Mouse (Mus musculus) left cerebral cortex, adult 9 months (tissue): ENCODE data around the gene Tmem104.
A peak's percentile ranks its signal among the peaks of the same experiment; 100 is the strongest.

ENCODE experiments used
- DNase-seq, 2 experiments: peaks; one replicate each; pipeline ENCODE4 v3.0.0; 2022; ENCODE audit warnings: low spot score in 2 of 2

Tmem104 gene

DNA sequence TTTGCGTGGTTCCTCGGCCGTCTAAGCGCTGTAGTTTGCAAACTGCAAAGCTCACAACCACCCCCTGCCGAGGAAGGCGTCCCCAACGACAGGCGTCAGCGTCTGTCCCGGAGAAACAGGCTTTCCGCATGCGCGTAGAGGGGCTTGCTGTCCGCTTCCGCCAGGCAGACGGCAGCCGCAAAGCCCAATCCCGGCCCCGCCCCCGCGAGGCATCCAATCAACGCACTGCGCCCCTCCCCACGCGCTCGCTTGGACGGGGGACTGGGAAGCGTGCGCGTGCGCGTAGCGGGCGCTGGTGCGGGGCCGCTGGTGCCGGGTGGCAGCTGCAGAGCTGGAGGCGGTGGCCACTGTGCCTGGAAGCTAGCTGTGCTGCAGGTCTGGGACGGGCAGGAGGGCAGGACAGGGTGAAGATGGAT lies at the start of gene Tmem104:
Tmem104 (plus strand) TSS at position 264 of the 416 bp plus-strand sequence.
- peak; percentile 96 to 99 for DNase-seq

GRCm38 (mm10) chr11:115138597-115139262 lies 48.6 kb upstream of the Tmem104 start:
- no peak for DNase-seq

DNA sequence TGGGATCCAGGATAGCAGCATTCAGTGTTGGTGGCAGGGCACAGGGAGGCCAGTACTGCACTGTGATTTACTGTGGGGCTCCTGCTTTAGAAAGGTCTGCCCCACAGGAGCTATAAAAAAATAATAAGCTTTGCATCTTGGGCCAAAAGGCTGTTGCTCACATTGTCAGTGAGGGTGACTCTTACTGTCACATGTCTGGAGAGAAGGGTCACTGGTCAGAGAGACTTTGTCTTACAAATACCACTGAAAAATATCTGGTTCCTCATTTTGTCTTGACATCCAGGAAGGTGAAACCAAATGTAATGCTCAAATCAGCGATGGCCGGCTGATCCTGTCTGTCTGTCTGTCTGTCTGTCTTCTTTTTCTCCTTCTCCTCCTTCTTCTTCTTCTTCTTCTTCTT lies 45.3 kb upstream of the Tmem104 start:
- no peak for DNase-seq

DNA sequence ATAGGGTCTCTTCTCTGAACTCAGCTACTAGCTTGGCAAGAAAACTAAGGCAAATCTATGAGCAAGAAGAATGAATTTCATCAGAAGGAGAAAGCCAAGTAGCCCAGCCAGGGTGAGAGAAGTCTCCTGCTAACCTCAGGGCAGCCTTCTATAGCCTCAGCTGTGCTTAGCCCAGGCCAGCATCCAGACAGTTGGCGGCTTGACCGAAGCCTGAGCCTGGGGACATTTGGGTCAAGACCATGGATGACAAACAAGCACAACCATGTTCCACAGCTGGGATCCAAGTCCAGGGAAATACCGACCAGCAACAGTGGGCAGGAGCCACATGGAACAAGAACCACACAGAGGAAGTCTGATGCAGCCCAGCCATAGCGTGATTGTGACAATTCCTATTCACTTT lies 39.5 kb upstream of the Tmem104 start:
- DNase-seq = no peak

DNA sequence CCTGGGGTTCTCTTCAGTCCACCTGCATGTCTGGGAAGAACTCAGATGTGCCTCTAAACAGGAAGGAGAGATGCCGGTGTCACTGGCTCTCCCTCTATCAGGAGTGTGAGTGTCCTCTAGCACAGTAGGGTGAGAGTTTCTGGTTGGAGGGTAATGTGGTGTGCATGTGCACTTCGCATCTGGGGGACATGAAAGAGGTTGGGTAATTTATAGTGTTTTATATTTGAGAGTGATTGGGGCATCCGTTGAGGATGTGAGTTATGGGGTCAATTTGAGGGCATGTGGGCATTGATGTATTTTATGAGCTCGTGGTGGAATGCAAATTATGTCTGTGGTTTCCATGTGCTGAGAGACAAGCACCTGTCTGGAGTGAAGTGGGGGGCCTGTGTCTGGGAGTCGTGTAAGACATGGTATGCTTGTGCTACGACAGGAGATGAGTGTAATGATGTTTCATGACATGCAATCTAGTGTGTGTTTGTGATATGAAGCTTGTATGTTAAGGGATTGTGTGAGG lies 36.5 kb upstream of the Tmem104 start:
- no peak for DNase-seq

GRCm38 (mm10) chr11:115151755-115152429 lies 35.4 kb upstream of the Tmem104 start:
- peak in 1 of 2 experiments; percentile 22 for DNase-seq

- no peak for DNase-seq
Observed at GRCm38 (mm10) chr11:115153088-115153487, 34.2 kb upstream of the Tmem104 start.

DNA sequence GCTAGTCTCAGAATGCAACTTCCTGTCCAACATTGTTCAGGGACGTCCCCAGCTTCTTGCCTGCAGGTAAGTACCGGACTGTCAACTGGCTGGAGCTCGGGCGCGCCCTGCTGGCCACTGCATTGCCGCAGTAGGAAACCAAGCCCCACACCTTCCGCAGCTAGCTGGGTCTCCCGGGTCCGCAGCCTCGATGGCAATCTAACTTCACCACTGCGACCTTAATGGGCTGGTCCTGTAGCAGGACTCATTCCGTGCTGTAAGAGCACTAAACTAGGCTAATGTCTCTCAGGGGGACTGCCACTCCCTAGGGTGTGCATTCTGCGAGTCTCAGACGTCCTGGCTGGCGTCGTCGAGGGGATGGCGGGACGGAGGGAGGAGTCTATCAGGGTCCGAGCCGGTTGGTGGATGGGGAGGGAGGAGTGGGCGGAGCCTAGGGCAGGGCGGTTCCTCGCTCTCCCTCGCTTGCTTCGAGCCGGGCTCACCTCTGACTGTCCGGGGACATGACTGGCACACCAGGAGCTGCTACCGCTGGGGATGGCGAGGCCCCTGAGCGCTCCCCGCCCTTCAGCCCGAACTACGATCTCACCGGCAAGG lies 33.5 kb upstream of the Tmem104 start:
- DNase-seq = peak in 1 of 2 experiments; percentile 62

DNA sequence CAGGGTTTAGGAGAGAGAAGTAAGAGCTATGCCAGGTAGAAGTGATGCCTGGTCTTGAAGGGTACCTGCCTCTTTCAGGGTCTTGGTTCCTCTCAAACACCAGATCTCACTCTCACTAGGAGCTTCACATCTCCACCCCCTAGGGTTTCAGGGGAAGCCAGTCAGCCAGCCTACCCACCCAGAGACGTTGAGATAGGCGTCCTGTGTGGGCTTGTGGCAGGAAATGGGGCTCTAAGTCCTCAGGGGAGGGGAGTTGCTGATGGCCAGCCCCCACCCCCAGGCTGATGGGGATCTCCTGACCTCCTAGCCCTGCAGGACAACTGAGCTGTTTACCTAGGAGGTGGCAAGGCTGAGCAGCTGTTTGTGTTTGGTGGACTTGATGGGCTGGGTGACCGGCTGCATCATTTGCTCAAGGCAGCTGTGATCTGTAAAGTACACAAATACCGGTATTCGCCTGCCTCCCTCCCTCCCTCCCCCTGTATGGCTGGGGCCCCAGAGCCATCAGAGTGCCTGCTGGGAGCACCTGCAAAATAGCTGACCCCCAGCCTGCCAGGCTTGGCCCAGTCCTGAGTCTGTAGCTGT lies 32.1 kb upstream of the Tmem104 start:
- no peak for DNase-seq

GRCm38 (mm10) chr11:115157933-115158719 lies 29.2 kb upstream of the Tmem104 start:
- no peak for DNase-seq

DNA sequence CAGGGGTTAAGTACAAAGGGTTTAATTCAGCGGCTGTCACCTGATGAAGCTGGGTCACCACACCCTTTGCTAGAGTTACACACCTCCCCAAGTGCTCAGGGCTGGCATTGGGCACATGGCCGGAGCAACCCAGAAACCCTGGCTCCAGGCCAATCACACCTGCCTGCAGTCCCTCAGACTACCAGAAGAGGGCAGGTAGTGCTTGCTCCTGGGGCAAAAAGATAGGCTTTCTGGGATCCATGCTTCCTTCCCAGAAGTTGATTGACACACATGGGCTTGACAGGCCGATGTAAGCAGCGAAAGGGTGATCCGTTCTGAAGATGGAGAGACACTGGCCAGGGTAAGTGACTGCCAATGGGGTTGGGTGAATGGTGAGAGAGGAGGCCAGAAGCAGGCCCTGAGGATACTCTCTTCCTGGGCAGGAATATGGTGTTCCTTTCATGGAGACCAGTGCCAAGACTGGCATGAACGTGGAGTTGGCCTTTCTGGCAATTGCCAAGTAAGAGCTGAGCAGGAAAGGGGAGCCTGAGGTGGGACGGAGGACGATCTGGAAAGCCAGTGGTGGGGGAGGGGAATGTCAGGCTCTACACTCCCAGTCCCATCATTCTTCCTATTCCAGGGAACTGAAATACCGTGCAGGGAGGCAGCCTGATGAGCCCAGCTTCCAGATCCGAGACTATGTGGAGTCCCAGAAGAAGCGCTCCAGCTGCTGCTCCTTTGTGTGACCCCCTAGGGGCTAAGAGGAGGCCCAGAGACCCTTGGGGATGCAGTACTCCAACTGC lies 27.1 kb upstream of the Tmem104 start:
- peak in 1 of 2 experiments; percentile 74 for DNase-seq

DNA sequence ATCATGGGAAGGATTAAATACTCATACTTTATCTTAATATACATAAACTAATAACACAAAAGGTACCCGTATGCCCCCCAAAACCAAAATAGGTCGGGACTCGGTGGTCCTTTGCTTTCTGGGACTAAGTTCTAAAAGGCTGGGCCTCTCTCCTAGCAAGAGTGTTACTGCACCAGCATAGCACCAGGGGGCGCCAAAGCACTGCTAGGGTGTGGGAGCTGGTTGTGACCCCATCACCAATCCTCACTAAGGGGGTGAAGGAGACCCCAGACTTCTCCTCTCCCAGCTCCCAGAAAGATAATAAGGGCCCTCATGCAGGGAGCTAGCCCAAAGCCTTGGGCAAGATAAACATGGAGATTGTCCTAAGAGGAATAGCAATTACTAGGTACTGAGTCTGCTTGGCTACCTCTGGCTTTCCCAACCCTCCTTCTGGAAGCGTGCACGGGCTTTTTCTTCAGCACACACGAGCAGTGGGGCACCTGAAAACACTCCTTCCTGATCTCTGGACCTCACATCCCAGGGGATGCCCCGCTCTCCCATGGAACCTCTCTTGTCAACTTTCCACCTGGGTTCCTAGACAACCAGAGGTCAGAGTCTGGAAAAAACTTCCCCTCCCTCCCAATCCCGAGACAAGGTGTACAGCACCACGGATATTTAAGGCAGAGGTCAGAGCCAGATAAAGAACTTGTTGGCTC lies 26.3 kb upstream of the Tmem104 start:
- no peak for DNase-seq

- DNase-seq = no peak
Observed at GRCm38 (mm10) chr11:115161578-115162204, 25.6 kb upstream of the Tmem104 start.

- DNase-seq = no peak
Observed at GRCm38 (mm10) chr11:115162205-115162601, 25.1 kb upstream of the Tmem104 start.

DNA sequence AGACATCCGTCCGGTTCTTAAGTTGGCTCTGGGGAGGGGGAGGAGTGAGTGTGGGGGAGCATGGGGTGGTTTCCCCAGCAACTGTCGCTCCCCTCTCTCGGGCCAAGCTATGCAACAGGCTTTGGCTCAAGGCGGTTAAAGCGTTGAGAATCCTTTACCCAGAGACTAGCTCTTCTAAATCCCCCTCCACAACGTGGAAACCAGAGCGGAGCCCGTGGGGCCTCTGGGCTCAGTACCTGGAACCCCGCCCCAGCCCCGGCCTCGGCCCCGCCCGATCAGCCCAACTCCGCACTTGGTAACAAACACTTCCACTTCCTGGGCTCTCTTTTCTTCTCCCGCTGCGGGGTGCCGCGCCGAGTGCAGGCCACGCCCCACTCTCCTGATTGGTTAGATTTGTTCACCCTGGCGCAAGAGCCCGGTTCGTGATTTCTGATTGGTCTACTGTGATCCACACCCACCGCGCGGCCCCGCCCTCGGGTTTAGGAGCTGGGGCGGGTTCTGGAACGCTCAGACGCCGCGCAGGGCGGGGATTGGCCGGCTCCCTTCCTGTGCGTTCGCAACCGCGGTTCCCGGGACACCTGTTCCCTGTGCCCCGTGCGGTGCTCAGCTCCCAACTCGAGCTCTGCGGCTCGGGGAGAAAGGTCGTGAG lies 24.3 kb upstream of the Tmem104 start, which contains the start of gene Slc9a3r1:
Slc9a3r1 (plus strand) TSS at position 510 of the 649 bp plus-strand sequence.
- peak; percentile 79 to 96 for DNase-seq

GRCm38 (mm10) chr11:115163568-115164150 lies 23.6 kb upstream of the Tmem104 start:
- no peak for DNase-seq

- DNase-seq = no peak
Observed at GRCm38 (mm10) chr11:115164341-115164975, 22.8 kb upstream of the Tmem104 start.

GRCm38 (mm10) chr11:115164976-115165374 lies 22.3 kb upstream of the Tmem104 start:
- DNase-seq = peak in 1 of 2 experiments; percentile 41
